Mouse (Mus musculus): Measurements from ENCODE around the gene Derl2.

DNA sequence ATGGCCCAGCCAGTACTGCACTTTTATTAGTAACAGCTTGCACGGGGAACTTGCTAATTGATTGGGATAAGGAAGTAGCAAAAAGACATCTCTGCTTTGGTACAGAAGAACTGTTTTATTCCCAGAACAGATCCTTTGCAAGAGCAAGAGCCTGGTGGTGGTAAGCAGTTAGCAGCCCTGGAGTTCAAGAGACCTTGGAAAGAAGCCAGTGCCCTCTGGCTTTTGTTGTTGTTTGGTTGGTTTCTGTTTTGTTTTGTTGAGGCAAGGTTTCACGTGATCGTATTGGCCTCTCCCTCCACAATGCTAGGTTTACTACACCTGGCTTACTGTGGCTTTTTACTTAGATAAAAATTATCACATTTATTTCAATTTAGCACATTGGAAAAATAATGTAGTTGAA is 8.6 kb upstream of the Derl2 start:
- TF ChIP-seq ZNF384 (IDR thresholded peaks at IDR 0.05; ENCODE audit: low read depth, low read length) (no peak), CHD2 (IDR thresholded peaks at IDR 0.05; ENCODE audit: low read depth, low read length) (no peak), MAFK (IDR thresholded peaks at IDR 0.05; ENCODE audit: insufficient read depth, low read depth, low read length) (no peak)

All from ES-E14 (cell line).